Mouse (Mus musculus) adipocyte (in vitro differentiated cells): ENCODE measurements around the gene Chsy1.

Source experiments
- DNase-seq: peaks from one replicate; pipeline ENCODE4 v3.0.0-alpha.2; 2016; ENCODE audit warnings: low spot score

Chsy1 gene

GRCm38 (mm10) chr7:66214477-66214876 is 105.2 kb downstream of the Chsy1 start:
- DNase-seq, result no peak

DNA sequence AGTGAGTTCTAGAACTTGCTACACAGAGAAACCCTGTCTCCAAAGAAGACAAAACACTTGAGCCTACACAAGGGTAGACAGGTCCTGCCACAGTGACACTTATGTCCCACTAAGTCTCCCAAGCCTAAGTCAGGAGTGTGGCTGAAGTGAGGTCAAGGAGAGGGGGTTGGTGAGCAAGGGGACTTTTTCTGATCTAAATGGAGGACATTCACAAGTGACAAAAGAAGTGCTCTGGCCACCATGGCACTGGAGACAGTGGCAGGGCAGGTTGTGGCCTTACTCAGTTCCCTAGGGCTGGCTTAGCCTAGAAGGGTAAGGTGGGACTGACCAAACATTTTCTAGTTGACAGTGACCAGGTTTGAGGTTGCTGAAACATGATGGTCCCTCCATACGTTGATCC is 106.6 kb downstream of the Chsy1 start:
- no peak for DNase-seq

- no peak for DNase-seq
Observed at GRCm38 (mm10) chr7:66217011-66217410, 107.7 kb downstream of the Chsy1 start.

- no peak for DNase-seq
Observed at GRCm38 (mm10) chr7:66217531-66218094, 108.3 kb downstream of the Chsy1 start.

DNA sequence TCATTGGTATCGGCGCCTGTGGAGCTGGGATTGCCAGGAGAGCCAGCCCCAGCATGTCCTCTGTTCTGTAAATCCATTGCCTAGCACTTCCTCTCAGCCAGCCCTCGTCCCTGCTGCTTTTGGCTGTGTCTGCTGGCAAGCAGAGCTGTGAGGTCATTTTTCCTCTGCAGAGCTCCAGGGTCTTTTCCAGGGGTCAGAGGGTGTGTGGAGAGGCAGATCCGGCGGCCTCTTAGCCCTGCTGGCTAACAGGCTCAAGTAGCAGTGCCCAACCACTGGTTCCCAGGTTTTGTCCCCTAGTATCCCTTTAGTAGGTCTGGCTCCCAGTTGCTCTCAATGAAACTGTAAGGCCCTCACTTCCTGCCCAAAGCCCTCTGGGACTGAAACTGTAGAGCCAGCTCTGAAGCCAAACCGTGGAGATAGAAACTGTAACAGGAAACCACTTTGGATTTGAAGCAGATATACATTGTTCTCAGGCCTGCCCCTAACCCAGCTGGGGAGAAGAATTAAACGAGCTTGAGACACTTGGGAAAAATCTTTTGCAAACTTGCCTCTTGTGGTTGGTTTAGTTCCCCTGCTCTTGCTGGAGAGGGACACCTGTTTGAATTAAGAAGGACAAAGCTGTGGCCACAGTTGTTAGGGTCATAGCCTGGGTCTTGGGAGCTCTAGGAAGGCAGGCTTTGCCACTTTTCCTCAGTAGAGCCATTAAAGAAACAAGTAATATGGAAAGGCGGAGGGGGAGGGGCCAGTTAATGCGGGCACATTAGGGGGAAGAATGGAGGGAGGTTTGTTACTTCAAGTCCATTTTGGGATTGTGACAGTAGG is 109.1 kb downstream of the Chsy1 start:
- DNase-seq, result peak; percentile 53

GRCm38 (mm10) chr7:66219028-66219793 is 109.9 kb downstream of the Chsy1 start:
- DNase-seq, result no peak

DNA sequence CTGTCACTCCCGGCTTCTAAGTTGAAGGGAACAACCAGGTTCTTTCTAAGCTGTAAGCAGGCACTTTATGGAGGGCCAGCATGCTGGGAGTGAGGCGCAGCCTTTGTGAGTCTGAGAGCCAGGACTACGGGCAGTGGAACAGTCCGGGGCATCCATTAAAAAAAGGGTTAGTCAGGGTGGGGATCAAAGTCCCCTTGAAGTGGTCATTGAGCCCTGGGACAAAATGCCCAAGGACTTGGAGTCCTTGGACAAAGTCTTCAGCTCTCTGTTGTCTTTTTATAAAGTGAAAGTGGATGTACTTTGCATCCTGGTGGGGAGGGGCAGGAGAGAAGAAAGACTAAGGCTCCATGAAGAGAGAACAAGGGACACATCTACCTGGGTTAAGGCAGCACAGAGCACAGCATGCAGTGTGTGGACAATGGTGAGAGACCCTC is 110.5 kb downstream of the Chsy1 start:
- no peak for DNase-seq

GRCm38 (mm10) chr7:66222621-66223091 is 113.3 kb downstream of the Chsy1 start:
- peak; percentile 46 for DNase-seq
